Mouse (Mus musculus) forebrain, embryonic 16.5 days (tissue): ENCODE measurements around the gene Dclk2. TPM values are rescaled to one million over a fixed set of nuclear protein-coding genes. Genes with fewer than 3 reads are reported as not detected.

Experiments
- ATAC-seq: fragments of 200-750 bp; cut with Nextera tagmentation; 2 replicates; pipeline ENCODE4 v1.8.0; 2017; ENCODE audit warnings: mild to moderate bottlenecking, moderate library complexity
- H3K27ac ChIP-seq: fragments of 300-500 bp; sonication (generic); 2 replicates; pipeline ENCODE4 v1.5.1; 2014; ENCODE audit warnings: low read length, control low read depth
- H3K27me3 ChIP-seq: fragments of 300-500 bp; sonication (generic); replicated peaks from 2 replicates; pipeline ENCODE4 v1.6.1; 2014; ENCODE audit warnings: low read length; ENCODE audit not compliant: control insufficient read depth, insufficient read depth
- H3K36me3 ChIP-seq: fragments of 300-500 bp; sonication (generic); 2 replicates; pipeline ENCODE4 v1.6.1; 2014; ENCODE audit not compliant: control insufficient read depth, insufficient read depth
- H3K4me1 ChIP-seq: fragments of 300-500 bp; sonication (generic); replicated peaks from 2 replicates; pipeline ENCODE4 v1.6.1; 2014; ENCODE audit warnings: low read length; ENCODE audit not compliant: control insufficient read depth, insufficient read depth
- H3K4me2 ChIP-seq: fragments of 300-500 bp; sonication (generic); 2 replicates; pipeline ENCODE4 v1.6.1; 2014; ENCODE audit warnings: mild to moderate bottlenecking, low read length, control low read depth
- H3K4me3 ChIP-seq: fragments of 300-500 bp; sonication (generic); replicated peaks from 2 replicates; pipeline ENCODE4 v1.5.1; 2014; ENCODE audit warnings: mild to moderate bottlenecking, low read length, control low read depth
- H3K9ac ChIP-seq: fragments of 300-500 bp; sonication (generic); replicated peaks from 2 replicates; pipeline ENCODE4 v1.6.1; 2014; ENCODE audit warnings: low read depth, low read length, control low read depth
- H3K9me3 ChIP-seq: fragments of 300-500 bp; sonication (generic); 2 replicates; pipeline ENCODE4 v1.6.1; 2016; ENCODE audit warnings: low read length; ENCODE audit not compliant: control insufficient read depth
- WGBS: fragments of 180-500 bp; shearing (Covaris S2); extraction: QIAGEN DNeasy Blood & Tissue Kit; methylation state at CpG from one replicate; pipeline ENCODE4 v1.1.7; 2014; 5-methylcytosine and 5-hydroxymethylcytosine counted together
- polyA plus RNA-seq: library from polyadenylated mRNA; unstranded; fragments of >200 nt; fragmentation: Nextera tagmentation; extraction: Ambion mirVana; gene quantifications from 2 replicates; pipeline ENCODE4 v1.2.1, GENCODE M21; 2015

Dclk2 gene
- polyA plus RNA-seq, 1 experiment from 2014 or later, result 102 TPM

DNA sequence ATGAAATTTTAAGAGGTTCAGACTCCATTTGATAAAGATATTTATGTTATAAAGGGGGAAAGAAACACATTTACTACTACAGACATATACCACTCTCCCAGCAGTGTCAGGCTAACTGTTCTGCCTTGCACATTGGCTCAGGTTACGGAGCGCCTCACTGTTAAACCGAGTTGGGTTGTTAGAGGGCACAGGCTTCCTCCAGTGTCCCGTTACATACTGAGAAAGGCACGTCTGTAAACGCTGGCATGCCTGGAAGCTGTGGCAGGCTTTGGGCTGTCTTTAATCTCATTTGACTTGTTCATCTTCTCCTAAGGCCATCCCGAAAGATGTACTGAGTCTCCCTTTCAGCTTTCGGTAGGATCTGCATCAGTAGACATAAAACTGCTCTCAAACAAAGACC, 152.1 kb downstream of the Dclk2 start:
- Histone ChIP-seq H3K4me3 (no peak overlapping the region), H3K27me3 (no peaks in the 10 kb centered on the region)
- 27% methylated on average over 8 of the region's 8 CpGs for WGBS

DNA sequence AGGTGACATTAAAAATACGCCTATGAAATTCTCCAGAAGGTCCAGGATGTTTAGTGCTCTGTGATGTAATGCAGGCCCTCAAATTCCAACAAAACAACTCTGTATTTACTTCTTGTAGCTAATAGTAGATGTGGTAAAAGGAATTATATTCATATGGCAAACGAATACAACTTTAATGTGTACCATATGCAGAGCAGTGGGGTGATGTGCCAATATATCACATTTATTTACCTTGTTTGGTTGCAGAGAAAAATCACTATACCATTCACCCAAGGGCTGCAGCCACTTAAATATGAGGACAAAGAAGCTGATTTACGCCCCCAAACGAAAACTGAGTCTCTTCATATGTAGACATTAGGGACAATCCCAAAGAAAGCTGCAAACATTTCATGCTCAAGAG, 158.2 kb downstream of the Dclk2 start:
- no peak overlapping the region for H3K27ac ChIP-seq

More for the DNA sequence above, 152.1 kb downstream of the Dclk2 start:
- no peak overlapping the region for H3K9ac ChIP-seq
- no peaks in the 10 kb centered on the region for H3K36me3 ChIP-seq
- H3K27ac ChIP-seq, result no peak overlapping the region
- no peak overlapping the region for H3K4me2 ChIP-seq
- ATAC-seq, result no peak
- no peaks in the 10 kb centered on the region for H3K9me3 ChIP-seq
- H3K4me1 ChIP-seq, result 0 out of 2 replicates have a peak, but pooled peaks cover 2% of the 10 kb centered on the region

DNA sequence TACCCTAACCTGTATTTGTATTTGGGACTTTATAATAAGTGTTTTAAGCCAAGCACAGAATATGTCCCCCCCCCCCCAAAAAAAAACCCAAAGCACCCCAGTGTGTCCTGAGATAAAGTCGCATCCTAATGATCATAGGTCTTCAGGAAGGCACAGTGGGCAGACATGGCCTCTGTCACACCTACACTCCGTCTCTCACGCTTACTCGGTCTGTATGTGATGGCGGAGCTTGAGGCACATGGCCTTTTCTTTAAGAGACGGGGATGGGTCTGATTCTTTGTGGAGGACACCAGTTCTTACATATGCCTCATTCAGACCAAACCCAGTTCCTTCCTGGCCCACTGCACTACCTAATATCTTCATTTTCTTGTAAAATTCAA, 158.6 kb downstream of the Dclk2 start:
- WGBS, result 90% methylated on average over 6 of the region's 6 CpGs
- no peak overlapping the region for H3K27ac ChIP-seq
- H3K9ac ChIP-seq, result no peak overlapping the region

More for the DNA sequence above, 158.2 kb downstream of the Dclk2 start:
- H3K4me2 ChIP-seq, result no peak overlapping the region
- no peak overlapping the region for H3K9ac ChIP-seq
- H3K9me3 ChIP-seq, result no peaks in the 10 kb centered on the region
- WGBS, result 92% methylated on average over 4 of the region's 4 CpGs
- ATAC-seq, result no peak
- H3K36me3 ChIP-seq, result no peaks in the 10 kb centered on the region
- no peaks in the 10 kb centered on the region for H3K27me3 ChIP-seq
- H3K4me3 ChIP-seq, result no peak overlapping the region
- no peaks in the 10 kb centered on the region for H3K4me1 ChIP-seq

DNA sequence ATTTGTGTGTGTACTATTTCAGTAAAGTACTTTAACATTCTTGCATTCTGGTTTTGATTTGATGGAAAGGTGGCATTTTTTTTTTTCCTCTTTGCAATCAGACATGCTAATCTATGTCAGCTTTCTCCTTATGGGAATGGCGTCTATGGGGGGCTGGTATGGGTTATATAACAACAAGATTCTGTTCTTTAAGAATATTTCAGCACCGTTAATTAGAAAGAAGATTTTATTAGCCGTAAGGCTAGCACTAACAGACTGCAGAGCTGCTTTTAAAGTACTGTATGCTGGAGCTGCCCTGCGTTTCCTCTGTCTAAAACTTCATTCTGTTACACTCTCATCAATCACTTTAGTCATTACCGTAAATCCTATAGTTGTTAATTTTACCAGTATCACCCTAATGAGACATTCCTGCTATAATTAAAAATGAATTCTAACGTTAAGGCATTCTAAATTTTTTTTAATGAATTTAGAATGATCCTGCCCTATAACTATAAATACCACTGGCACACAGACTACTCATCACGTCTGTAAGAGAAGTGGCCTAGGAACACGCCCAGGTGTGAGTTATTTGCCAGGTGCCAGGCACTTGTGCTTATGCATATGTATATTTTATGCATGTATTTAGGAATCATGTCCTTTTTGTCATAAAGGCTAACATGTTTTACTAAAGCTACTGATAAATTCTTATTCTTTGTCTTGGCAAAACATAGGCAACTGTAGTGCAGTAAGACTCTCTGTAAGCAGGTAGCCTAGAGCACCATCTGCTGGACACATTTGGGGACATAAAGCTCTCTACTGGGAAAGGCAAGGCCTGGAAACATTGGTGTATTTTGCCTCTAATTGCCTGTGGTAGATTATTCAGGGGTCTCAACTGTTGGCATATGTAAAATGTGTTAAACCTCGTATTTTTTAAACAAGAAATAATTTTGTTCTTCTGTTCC, 159.3 kb downstream of the Dclk2 start:
- no peak overlapping the region for H3K9ac ChIP-seq
- no peak overlapping the region for H3K4me2 ChIP-seq
- no peak overlapping the region for H3K27ac ChIP-seq
- H3K4me1 ChIP-seq, result no peaks in the 10 kb centered on the region
- no peak overlapping the region for H3K4me3 ChIP-seq
- 65% methylated on average over 9 of the region's 9 CpGs for WGBS
- peak; percentile 96 for ATAC-seq
- H3K9me3 ChIP-seq, result no peaks in the 10 kb centered on the region
- no peaks in the 10 kb centered on the region for H3K27me3 ChIP-seq
- H3K36me3 ChIP-seq, result no peaks in the 10 kb centered on the region

More for the DNA sequence above, 158.6 kb downstream of the Dclk2 start:
- H3K4me2 ChIP-seq, result no peak overlapping the region
- H3K4me3 ChIP-seq, result no peak overlapping the region
- no peaks in the 10 kb centered on the region for H3K36me3 ChIP-seq
- no peaks in the 10 kb centered on the region for H3K9me3 ChIP-seq
- no peaks in the 10 kb centered on the region for H3K4me1 ChIP-seq
- no peaks in the 10 kb centered on the region for H3K27me3 ChIP-seq
- ATAC-seq, result peak; percentile 48

DNA sequence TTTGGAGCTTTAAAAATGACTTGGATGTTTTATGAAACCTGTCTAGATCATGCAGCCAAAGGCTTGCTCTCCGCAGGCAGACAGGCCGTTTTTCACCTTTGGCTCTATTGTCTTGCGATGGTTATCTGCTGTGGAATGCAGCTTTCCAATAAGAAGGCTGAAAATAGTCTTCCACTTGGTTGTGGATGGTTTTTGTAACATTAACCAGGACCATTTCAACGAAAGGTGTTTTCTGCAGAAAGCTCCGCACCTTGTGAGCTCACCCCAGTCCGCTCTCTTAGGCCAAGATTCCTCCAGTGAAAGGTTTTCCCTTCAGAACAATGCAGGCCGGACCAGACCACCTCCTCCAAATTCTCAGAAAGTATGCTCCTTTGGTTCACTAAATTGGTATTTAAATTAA, 160.2 kb downstream of the Dclk2 start:
- no peak for ATAC-seq
- 66% methylated on average over 7 of the region's 7 CpGs for WGBS
- no peaks in the 10 kb centered on the region for H3K36me3 ChIP-seq
- no peaks in the 10 kb centered on the region for H3K4me1 ChIP-seq
- no peak overlapping the region for H3K4me3 ChIP-seq
- no peaks in the 10 kb centered on the region for H3K27me3 ChIP-seq
- H3K9me3 ChIP-seq, result no peaks in the 10 kb centered on the region
- no peak overlapping the region for H3K9ac ChIP-seq
- no peak overlapping the region for H3K4me2 ChIP-seq
- no peak overlapping the region for H3K27ac ChIP-seq

DNA sequence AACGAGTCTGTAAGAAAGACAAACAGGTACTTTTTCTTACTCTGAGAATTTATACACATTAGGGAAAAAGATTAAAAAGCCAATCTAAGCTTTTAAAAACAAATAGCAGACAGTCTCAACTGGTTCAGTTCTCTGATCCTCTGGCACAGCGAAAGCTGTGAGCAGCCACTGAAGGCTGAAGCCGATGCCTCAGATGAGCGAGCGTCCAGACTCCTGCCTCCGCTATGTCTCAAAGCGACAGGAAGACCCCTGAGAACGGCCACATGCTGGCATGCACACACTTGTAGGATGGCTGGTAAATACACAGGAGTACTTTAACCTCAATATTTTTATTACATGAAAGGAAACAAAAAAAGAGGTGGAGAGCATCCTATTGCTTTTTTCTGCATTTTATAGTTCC, 160.8 kb downstream of the Dclk2 start:
- 65% methylated on average over 8 of the region's 8 CpGs for WGBS
- Histone ChIP-seq H3K4me3 (no peak overlapping the region), H3K9ac (no peak overlapping the region), H3K36me3 (no peaks in the 10 kb centered on the region), H3K9me3 (no peaks in the 10 kb centered on the region), H3K27me3 (no peaks in the 10 kb centered on the region), H3K4me1 (no peaks in the 10 kb centered on the region), H3K27ac (no peak overlapping the region), H3K4me2 (no peak overlapping the region)
- ATAC-seq, result no peak

DNA sequence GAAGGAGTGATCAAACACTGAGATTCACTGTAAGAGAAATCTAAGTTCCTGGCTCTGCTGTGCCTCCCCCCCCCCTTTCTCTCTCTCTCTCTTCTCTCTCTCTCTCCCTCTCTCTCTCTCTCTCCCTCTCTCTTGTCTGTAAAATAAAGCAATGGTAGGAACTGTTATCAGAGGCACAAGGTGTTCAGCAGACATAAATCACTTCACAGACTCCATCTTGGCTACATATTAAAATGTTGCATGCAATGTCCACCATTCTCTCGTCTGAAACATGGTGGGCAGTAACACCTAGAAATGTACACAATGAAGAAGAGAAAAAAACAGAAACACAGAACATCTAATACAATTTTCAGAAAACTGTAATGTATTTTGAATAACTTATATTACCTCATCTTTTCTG, 161.3 kb downstream of the Dclk2 start:
- Histone ChIP-seq H3K9ac (no peak overlapping the region), H3K4me3 (no peak overlapping the region), H3K27ac (no peak overlapping the region), H3K36me3 (no peaks in the 10 kb centered on the region), H3K9me3 (no peaks in the 10 kb centered on the region), H3K4me2 (no peak overlapping the region), H3K27me3 (no peaks in the 10 kb centered on the region), H3K4me1 (no peaks in the 10 kb centered on the region)
- WGBS, result 83% methylated on average over 1 of the region's 1 CpGs
- ATAC-seq, result no peak

DNA sequence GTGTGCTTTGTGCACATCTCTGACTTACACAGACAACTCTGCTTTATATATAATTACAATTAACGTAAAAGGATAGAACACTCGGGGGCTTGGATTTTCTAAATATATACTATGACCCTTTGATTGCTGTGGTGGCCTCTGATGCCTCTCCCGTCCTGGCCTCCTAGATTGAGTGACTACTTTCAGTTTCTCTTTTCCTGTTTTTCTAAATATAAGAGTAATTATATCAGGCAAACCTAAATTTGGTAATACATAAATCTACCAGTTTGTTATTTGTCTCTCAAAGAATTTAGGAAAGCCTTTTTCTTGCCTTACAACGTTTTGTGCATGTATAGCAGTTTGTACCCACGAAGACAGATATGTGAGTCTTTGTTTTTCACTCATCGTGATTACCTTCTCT, 161.9 kb downstream of the Dclk2 start:
- Histone ChIP-seq H3K27ac (no peak overlapping the region), H3K27me3 (no peaks in the 10 kb centered on the region), H3K4me1 (no peaks in the 10 kb centered on the region), H3K4me3 (no peak overlapping the region), H3K9me3 (no peaks in the 10 kb centered on the region), H3K36me3 (no peaks in the 10 kb centered on the region), H3K9ac (no peak overlapping the region), H3K4me2 (no peak overlapping the region)
- ATAC-seq, result no peak
- 82% methylated on average over 6 of the region's 6 CpGs for WGBS

DNA sequence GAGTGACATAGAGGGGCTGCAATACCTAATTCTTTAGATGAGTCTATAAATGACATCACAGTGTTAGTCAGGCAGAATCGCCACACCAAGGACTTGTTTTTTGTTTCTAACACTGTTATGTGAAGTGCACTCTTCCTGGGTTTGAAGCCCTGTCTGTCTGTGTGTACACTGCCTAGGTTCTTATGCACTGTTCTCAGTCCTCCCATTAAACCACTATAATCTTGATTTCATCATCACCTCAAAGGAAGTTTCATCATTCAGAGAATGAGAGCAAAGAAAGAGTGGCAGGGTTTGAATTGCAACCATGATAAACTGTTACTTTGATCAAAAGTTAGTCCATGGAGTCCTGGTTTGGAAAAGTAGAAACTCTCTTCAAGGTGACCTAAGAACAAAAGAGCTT, 164.1 kb downstream of the Dclk2 start:
- Histone ChIP-seq H3K9ac (no peak overlapping the region), H3K9me3 (no peaks in the 10 kb centered on the region), H3K4me2 (no peak overlapping the region), H3K27me3 (no peaks in the 10 kb centered on the region), H3K4me3 (no peak overlapping the region), H3K27ac (no peak overlapping the region), H3K4me1 (no peaks in the 10 kb centered on the region), H3K36me3 (no peaks in the 10 kb centered on the region)
- 83% methylated on average over 1 of the region's 1 CpGs for WGBS
- no peak for ATAC-seq
